Mouse (Mus musculus) G1E (cell line): ENCODE data around the gene Tesk1.

Experiments
- CTCF ChIP-seq: IDR thresholded peaks from 2 replicates; pipeline ENCODE4 v1.5.1; 2012; ENCODE audit warnings: low read depth, low read length, inconsistent platforms, mixed read lengths
- GATA1 ChIP-seq: IDR thresholded peaks from 2 replicates; pipeline ENCODE4 v1.6.1; 2012; ENCODE audit warnings: borderline replicate concordance, low read length, inconsistent platforms, mixed read lengths
- GATA2 ChIP-seq: IDR thresholded peaks from 2 replicates; pipeline ENCODE4 v1.6.1; 2012; ENCODE audit warnings: low read depth, low read length, inconsistent platforms, borderline replicate concordance
- POLR2AphosphoS5 ChIP-seq: IDR thresholded peaks from 2 replicates; pipeline ENCODE4 v1.6.1; 2012; ENCODE audit warnings: low read depth, low read length, inconsistent platforms; ENCODE audit not compliant: insufficient replicate concordance
- TAL1 ChIP-seq: conservative IDR thresholded peaks from 2 replicates; pipeline ENCODE4 v1.6.1; 2012; ENCODE audit warnings: low read depth, low read length, inconsistent platforms, mixed read lengths

- TF ChIP-seq CTCF (no peak), GATA1 (no peak), POLR2AphosphoS5 (no peak), TAL1 (no peak), GATA2 (no peak)
Measured at GRCm38 (mm10) chr4:43418450-43418849, 23.3 kb upstream of the Tesk1 start.
